Mouse (Mus musculus) limb, embryonic 15.5 days (tissue): ENCODE measurements around the gene Mccc1. TPM values are rescaled to one million over a fixed set of nuclear protein-coding genes. Genes with fewer than 3 reads are reported as not detected.

Experiments used
- ATAC-seq: fragments of 200-750 bp; cut with Nextera tagmentation; 2 replicates; pipeline ENCODE4 v1.8.0; 2017; ENCODE audit warnings: low read depth, moderate TSS enrichment; ENCODE audit not compliant: insufficient number of reproducible peaks, low FRiP score, low TSS enrichment
- H3K27ac ChIP-seq: fragments of 300-500 bp; sonication (generic); 2 replicates; pipeline ENCODE4 v1.5.1; 2015; ENCODE audit warnings: moderate library complexity, mild to moderate bottlenecking, inconsistent platforms
- H3K27me3 ChIP-seq: fragments of 300-500 bp; sonication (generic); 2 replicates; pipeline ENCODE4 v1.6.1; 2015; ENCODE audit warnings: inconsistent platforms
- H3K36me3 ChIP-seq: fragments of 300-500 bp; sonication (generic); 2 replicates; pipeline ENCODE4 v1.6.1; 2015; ENCODE audit warnings: inconsistent platforms
- H3K4me1 ChIP-seq: fragments of 300-500 bp; sonication (generic); 2 replicates; pipeline ENCODE4 v1.6.1; 2015; ENCODE audit warnings: inconsistent platforms
- H3K4me2 ChIP-seq: fragments of 300-500 bp; sonication (generic); 2 replicates; pipeline ENCODE4 v1.6.1; 2015; ENCODE audit warnings: mild to moderate bottlenecking, inconsistent platforms
- H3K4me3 ChIP-seq: fragments of 300-500 bp; sonication (generic); 2 replicates; pipeline ENCODE4 v1.5.1; 2015; ENCODE audit warnings: mild to moderate bottlenecking, inconsistent platforms
- H3K9ac ChIP-seq: fragments of 300-500 bp; sonication (generic); 2 replicates; pipeline ENCODE4 v1.6.1; 2015; ENCODE audit warnings: inconsistent platforms
- H3K9me3 ChIP-seq: fragments of 300-500 bp; sonication (generic); 2 replicates; pipeline ENCODE4 v1.6.1; 2016; ENCODE audit warnings: inconsistent platforms
- WGBS: fragments of 180-500 bp; shearing (Covaris S2); methylation state at CpG from one replicate; pipeline ENCODE4 v1.1.7; 2015; 5-methylcytosine and 5-hydroxymethylcytosine counted together
- polyA plus RNA-seq: library from polyadenylated mRNA; unstranded; fragments of >200 nt; fragmentation: Nextera tagmentation; extraction: Ambion mirVana; gene quantifications from 2 replicates; pipeline ENCODE4 v1.2.1, GENCODE M21; 2015

Mccc1 gene
- polyA plus RNA-seq, 1 experiment from 2014 or later: 32.7 TPM

- Histone ChIP-seq H3K27ac (no peak overlapping the region), H3K4me2 (no peak overlapping the region), H3K9me3 (no peaks in the 10 kb centered on the region), H3K4me3 (no peak overlapping the region), H3K4me1 (peaks cover 4% of the 10 kb centered on the region; the same call in 1 of the 2 replicates), H3K9ac (no peak overlapping the region), H3K27me3 (no peaks in the 10 kb centered on the region), H3K36me3 (peaks cover 28% of the 10 kb centered on the region; the same call in 1 of the 2 replicates)
- 66% methylated on average over 11 of the region's 11 CpGs for WGBS
- ATAC-seq: no peak
Observed at GRCm38 (mm10) chr3:35994552-35995531, 5.6 kb downstream of the Mccc1 start.

GRCm38 (mm10) chr3:35990715-35991114 lies 9.8 kb downstream of the Mccc1 start:
- H3K9ac ChIP-seq: no peak overlapping the region
- H3K36me3 ChIP-seq: peaks cover 64% of the 10 kb centered on the region
- no peak overlapping the region for H3K4me2 ChIP-seq
- H3K27ac ChIP-seq: no peak overlapping the region
- no peaks in the 10 kb centered on the region for H3K27me3 ChIP-seq
- no peak for ATAC-seq
- H3K9me3 ChIP-seq: no peaks in the 10 kb centered on the region
- no peak overlapping the region for H3K4me3 ChIP-seq
- 81% methylated on average over 7 of the region's 7 CpGs for WGBS
- no peaks in the 10 kb centered on the region for H3K4me1 ChIP-seq

GRCm38 (mm10) chr3:35988031-35988430 lies 12.4 kb downstream of the Mccc1 start:
- H3K4me3 ChIP-seq: no peak overlapping the region
- no peaks in the 10 kb centered on the region for H3K4me1 ChIP-seq
- no peaks in the 10 kb centered on the region for H3K27me3 ChIP-seq
- no peak overlapping the region for H3K27ac ChIP-seq
- WGBS: 81% methylated on average over 6 of the region's 6 CpGs
- ATAC-seq: no peak
- H3K4me2 ChIP-seq: no peak overlapping the region
- no peak overlapping the region for H3K9ac ChIP-seq
- H3K36me3 ChIP-seq: peaks cover 61% of the 10 kb centered on the region
- no peaks in the 10 kb centered on the region for H3K9me3 ChIP-seq

GRCm38 (mm10) chr3:35986266-35986665 lies 14.2 kb downstream of the Mccc1 start:
- Histone ChIP-seq H3K4me3 (no peak overlapping the region), H3K9ac (no peak overlapping the region), H3K27me3 (no peaks in the 10 kb centered on the region), H3K4me2 (no peak overlapping the region), H3K9me3 (no peaks in the 10 kb centered on the region), H3K36me3 (peaks cover 63% of the 10 kb centered on the region), H3K4me1 (no peaks in the 10 kb centered on the region), H3K27ac (no peak overlapping the region)
- 89% methylated on average over 6 of the region's 6 CpGs for WGBS
- ATAC-seq: no peak

- Histone ChIP-seq H3K9me3 (no peaks in the 10 kb centered on the region), H3K4me3 (no peak overlapping the region), H3K36me3 (peaks cover 49% of the 10 kb centered on the region), H3K27me3 (no peaks in the 10 kb centered on the region), H3K27ac (no peak overlapping the region), H3K4me1 (no peaks in the 10 kb centered on the region), H3K4me2 (no peak overlapping the region), H3K9ac (no peak overlapping the region)
- no peak for ATAC-seq
- WGBS: 72% methylated on average over 7 of the region's 7 CpGs
Observed at GRCm38 (mm10) chr3:35973551-35973950, 26.9 kb downstream of the Mccc1 start.

GRCm38 (mm10) chr3:35972985-35973384 lies 27.5 kb downstream of the Mccc1 start:
- Histone ChIP-seq H3K4me1 (no peaks in the 10 kb centered on the region), H3K36me3 (peaks cover 53% of the 10 kb centered on the region), H3K27ac (no peak overlapping the region), H3K4me2 (no peak overlapping the region), H3K4me3 (no peak overlapping the region), H3K9me3 (no peaks in the 10 kb centered on the region), H3K9ac (no peak overlapping the region), H3K27me3 (no peaks in the 10 kb centered on the region)
- 79% methylated on average over 4 of the region's 4 CpGs for WGBS
- ATAC-seq: no peak

- H3K36me3 ChIP-seq: peaks cover 54% of the 10 kb centered on the region
- H3K9me3 ChIP-seq: no peaks in the 10 kb centered on the region
- ATAC-seq: no peak
- no peak overlapping the region for H3K9ac ChIP-seq
- no peak overlapping the region for H3K4me2 ChIP-seq
- H3K4me1 ChIP-seq: no peaks in the 10 kb centered on the region
- no peaks in the 10 kb centered on the region for H3K27me3 ChIP-seq
- H3K27ac ChIP-seq: no peak overlapping the region
- no peak overlapping the region for H3K4me3 ChIP-seq
- 91% methylated on average over 12 of the region's 12 CpGs for WGBS
Observed at GRCm38 (mm10) chr3:35971149-35971548, 29.3 kb downstream of the Mccc1 start.

- Histone ChIP-seq H3K27ac (no peak overlapping the region), H3K4me1 (no peaks in the 10 kb centered on the region), H3K36me3 (peaks cover 53% of the 10 kb centered on the region), H3K9me3 (no peaks in the 10 kb centered on the region), H3K27me3 (no peaks in the 10 kb centered on the region), H3K4me3 (no peak overlapping the region), H3K9ac (no peak overlapping the region), H3K4me2 (no peak overlapping the region)
- 64% methylated on average over 4 of the region's 4 CpGs for WGBS
- ATAC-seq: no peak
Observed at GRCm38 (mm10) chr3:35970441-35970840, 30.0 kb downstream of the Mccc1 start.

- peaks cover 49% of the 10 kb centered on the region for H3K36me3 ChIP-seq
- H3K27ac ChIP-seq: no peak overlapping the region
- H3K9ac ChIP-seq: no peak overlapping the region
- H3K4me3 ChIP-seq: no peak overlapping the region
- 88% methylated on average over 8 of the region's 8 CpGs for WGBS
- ATAC-seq: no peak
- H3K27me3 ChIP-seq: no peaks in the 10 kb centered on the region
- no peak overlapping the region for H3K4me2 ChIP-seq
- no peaks in the 10 kb centered on the region for H3K9me3 ChIP-seq
- H3K4me1 ChIP-seq: no peaks in the 10 kb centered on the region
Observed at GRCm38 (mm10) chr3:35967366-35967921, 33.0 kb downstream of the Mccc1 start.

GRCm38 (mm10) chr3:35966493-35966892 lies 34.0 kb downstream of the Mccc1 start:
- no peak for ATAC-seq
- Histone ChIP-seq H3K27ac (no peak overlapping the region), H3K4me3 (no peak overlapping the region), H3K9ac (no peak overlapping the region), H3K9me3 (no peaks in the 10 kb centered on the region), H3K4me2 (no peak overlapping the region), H3K36me3 (peaks cover 40% of the 10 kb centered on the region), H3K4me1 (no peaks in the 10 kb centered on the region), H3K27me3 (no peaks in the 10 kb centered on the region)
- WGBS: 81% methylated on average over 2 of the region's 2 CpGs

GRCm38 (mm10) chr3:35964928-35965327 lies 35.5 kb downstream of the Mccc1 start:
- ATAC-seq: no peak
- Histone ChIP-seq H3K36me3 (peaks cover 40% of the 10 kb centered on the region), H3K4me3 (no peak overlapping the region), H3K4me1 (no peaks in the 10 kb centered on the region), H3K9me3 (no peaks in the 10 kb centered on the region), H3K4me2 (no peak overlapping the region), H3K9ac (no peak overlapping the region), H3K27me3 (no peaks in the 10 kb centered on the region), H3K27ac (no peak overlapping the region)
- WGBS: 80% methylated on average over 4 of the region's 4 CpGs

- H3K27me3 ChIP-seq: no peaks in the 10 kb centered on the region
- H3K4me2 ChIP-seq: no peak overlapping the region
- ATAC-seq: no peak
- WGBS: 88% methylated on average over 5 of the region's 5 CpGs
- H3K4me3 ChIP-seq: no peak overlapping the region
- no peak overlapping the region for H3K27ac ChIP-seq
- no peaks in the 10 kb centered on the region for H3K4me1 ChIP-seq
- H3K9ac ChIP-seq: no peak overlapping the region
- H3K9me3 ChIP-seq: no peaks in the 10 kb centered on the region
- peaks cover 45% of the 10 kb centered on the region for H3K36me3 ChIP-seq
Observed at GRCm38 (mm10) chr3:35963921-35964320, 36.6 kb downstream of the Mccc1 start.
